Mouse (Mus musculus): Measurements from ENCODE around the gene Dync1i1. TPM values are rescaled to one million over a fixed set of nuclear protein-coding genes. Genes with fewer than 3 reads are reported as not detected.

The Dync1i1 gene
- polyA plus RNA-seq, 1 experiment from 2014 or later = 117 TPM

DNA sequence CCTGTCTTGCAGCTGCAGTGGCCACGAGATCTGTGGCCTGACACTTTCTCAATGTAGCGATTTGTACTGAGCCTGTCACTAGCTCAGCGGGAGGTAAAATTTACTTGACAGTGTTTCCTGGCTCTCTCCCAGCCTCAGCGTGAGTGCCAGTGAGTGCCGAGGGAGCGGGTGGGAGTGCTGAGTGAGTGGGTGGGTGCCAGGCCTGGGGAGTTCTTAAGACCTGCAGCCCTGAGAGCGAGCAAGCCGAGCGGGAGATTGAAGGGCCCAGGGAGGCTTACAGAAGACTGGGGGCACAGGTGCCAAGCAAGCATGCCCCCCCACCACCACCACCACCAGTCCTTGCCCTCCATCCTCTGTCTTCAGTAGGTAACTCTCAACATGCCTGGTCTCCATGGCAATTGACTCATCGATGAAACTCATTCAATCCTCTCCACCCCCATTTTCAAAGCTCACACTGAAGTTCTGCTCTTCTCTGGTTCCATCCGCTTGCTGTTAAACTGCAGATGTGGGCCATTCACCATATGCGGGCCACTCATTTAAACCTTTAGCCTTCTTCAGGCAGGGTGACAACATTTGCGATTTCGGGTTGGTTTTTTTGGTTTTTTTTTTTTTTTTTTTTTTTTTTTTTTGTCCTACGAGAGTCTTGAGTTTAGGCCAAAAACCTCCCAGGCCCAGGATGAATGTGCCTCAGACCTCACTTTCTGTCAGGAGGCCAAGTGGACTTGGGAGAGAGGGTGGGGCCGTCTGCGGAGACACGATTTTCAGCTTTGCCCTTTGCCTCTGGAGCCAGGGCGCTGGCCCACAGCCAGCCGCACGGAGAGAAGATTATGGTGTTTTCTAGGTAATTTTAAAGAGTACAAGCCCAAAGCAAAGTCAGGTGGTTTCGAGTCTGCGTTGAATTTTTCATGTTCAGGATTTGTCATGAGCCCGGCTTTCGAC, 266.6 kb downstream of the Dync1i1 start:
- WGBS = 12% methylated on average over 25 of the region's 25 CpGs
- Histone ChIP-seq H3K9ac (replicated peaks) (0 out of 2 replicates have a peak overlapping the region, but pooled peaks have one; percentile 7), H3K9me3 (no peaks in the 10 kb centered on the region), H3K27me3 (no peaks in the 10 kb centered on the region), H3K4me2 (replicated peaks) (peak overlapping the region; percentile 45), H3K4me3 (peak overlapping the region; percentile 16; the same call in 1 of the 2 replicates), H3K27ac (replicated peaks) (peak overlapping the region; percentile 82), H3K4me1 (peaks cover 36% of the 10 kb centered on the region), H3K36me3 (no peaks in the 10 kb centered on the region)
- ATAC-seq (replicated peaks) = peak; percentile 82

DNA sequence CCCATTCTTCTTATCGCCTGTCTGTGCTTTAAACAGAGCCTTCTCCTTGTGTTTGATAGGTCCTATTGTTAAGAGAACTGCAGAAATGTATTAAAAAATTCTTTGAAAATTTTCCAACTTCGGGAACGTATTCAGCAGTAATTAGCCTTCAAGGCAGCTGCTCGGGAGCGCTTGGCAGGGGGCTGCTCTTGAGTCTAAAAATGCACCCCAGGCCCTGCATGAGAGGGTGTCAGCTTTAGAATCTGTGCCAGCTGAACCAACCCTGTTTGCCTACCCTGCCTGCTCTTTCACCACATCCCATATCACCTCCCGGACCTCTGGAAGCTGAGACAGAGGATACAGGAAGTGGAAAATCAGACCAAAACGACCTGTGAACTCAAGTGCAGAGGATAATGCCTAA, 267.6 kb downstream of the Dync1i1 start:
- no peaks in the 10 kb centered on the region for H3K27me3 ChIP-seq
- H3K9me3 ChIP-seq = no peaks in the 10 kb centered on the region
- H3K36me3 ChIP-seq = no peaks in the 10 kb centered on the region
- H3K9ac ChIP-seq (replicated peaks) = no peak overlapping the region
- peak; percentile 76 for ATAC-seq (replicated peaks)
- H3K4me2 ChIP-seq (replicated peaks) = peak overlapping the region; percentile 45
- H3K27ac ChIP-seq (replicated peaks) = peak overlapping the region; percentile 82
- H3K4me3 ChIP-seq = no peak overlapping the region
- WGBS = 6% methylated on average over 7 of the region's 7 CpGs
- peaks cover 42% of the 10 kb centered on the region for H3K4me1 ChIP-seq

DNA sequence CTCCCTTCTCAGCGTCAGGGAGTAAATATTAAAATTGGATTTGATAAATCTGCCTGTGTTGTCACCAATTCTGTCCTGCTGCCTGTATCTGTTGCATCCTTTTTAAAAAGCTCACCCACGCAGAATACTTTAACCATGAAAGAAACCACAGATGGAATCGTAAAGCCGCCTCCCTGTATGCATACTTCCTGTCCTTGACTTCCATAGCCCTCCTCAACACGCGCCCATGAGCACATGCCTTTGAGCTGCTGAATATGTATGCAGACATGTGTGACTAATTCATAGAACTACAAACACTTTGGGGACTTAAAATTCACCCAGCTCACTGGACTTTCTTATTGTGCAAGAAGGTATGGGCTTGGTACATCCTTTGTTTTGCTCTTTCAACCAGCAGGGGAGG, 272.1 kb downstream of the Dync1i1 start:
- H3K9me3 ChIP-seq = no peaks in the 10 kb centered on the region; the same call in 1 of the 2 replicates
- no peak overlapping the region for H3K4me3 ChIP-seq
- H3K4me1 ChIP-seq = peaks cover 31% of the 10 kb centered on the region
- ATAC-seq (replicated peaks) = no peak
- H3K4me2 ChIP-seq (replicated peaks) = no peak overlapping the region
- no peaks in the 10 kb centered on the region for H3K36me3 ChIP-seq
- WGBS = 49% methylated on average over 6 of the region's 6 CpGs
- no peak overlapping the region for H3K27ac ChIP-seq (replicated peaks)
- no peak overlapping the region for H3K9ac ChIP-seq (replicated peaks)
- H3K27me3 ChIP-seq = no peaks in the 10 kb centered on the region

DNA sequence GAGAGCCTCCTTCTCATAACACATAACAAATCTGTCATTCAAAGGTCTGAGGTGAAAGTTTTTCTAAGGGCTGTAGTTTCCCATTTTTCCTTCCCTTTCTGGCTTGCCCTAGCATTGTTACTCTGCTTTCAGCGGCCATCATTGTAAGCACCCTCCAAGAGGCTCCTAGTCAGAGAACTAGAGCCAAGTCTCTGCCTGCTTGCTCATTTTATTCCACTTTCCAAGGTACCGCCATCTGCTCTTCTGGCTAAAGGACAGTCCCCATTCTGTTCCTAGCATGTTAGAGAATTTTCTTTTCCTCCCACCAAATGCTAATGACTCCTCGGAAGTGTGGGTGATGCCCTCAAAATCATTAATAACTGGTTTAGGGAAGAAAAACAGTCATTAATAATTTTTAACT, 276.6 kb downstream of the Dync1i1 start:
- Histone ChIP-seq H3K36me3 (no peaks in the 10 kb centered on the region), H3K27me3 (no peaks in the 10 kb centered on the region), H3K4me2 (replicated peaks) (no peak overlapping the region), H3K9me3 (no peaks in the 10 kb centered on the region; the same call in 1 of the 2 replicates), H3K9ac (replicated peaks) (no peak overlapping the region), H3K4me1 (peaks cover 37% of the 10 kb centered on the region), H3K27ac (replicated peaks) (no peak overlapping the region), H3K4me3 (no peak overlapping the region)
- 51% methylated on average over 3 of the region's 3 CpGs for WGBS
- ATAC-seq (replicated peaks) = no peak

DNA sequence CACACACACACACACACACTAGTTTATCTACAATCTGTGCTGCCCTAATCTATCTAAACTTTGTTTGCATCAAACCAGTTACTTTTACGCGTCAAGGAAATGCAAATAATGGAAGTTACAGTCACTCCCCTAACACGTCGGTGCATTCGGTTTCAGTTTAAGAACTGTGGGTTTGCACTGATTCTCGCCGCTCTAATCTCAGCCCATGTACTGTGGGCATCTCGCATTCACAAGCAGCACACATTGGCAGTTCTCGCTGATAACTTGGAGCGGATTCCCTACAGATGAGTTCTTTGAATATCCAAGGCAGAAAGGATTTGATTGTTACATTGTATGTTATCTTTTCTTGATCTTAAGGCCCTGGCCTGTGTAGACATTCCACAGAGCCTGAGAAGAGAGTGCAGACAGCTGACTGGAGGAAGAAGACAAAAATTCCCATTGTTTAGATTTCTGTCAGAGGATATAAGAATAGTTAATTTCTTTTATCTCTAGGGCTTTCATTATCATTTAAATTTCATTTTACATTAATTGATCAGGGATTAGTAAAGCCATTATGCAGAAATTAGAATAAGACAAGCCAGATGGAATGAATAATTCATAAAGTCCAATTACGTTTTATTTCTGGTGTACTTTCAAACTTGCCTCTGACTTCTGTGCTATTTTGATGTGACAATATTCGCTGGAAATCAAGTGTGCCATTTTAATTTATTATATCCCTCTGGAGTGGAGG, 279.5 kb downstream of the Dync1i1 start:
- peak; percentile 27; the same call in 1 of the 2 replicates for ATAC-seq (replicated peaks)
- no peak overlapping the region for H3K9ac ChIP-seq (replicated peaks)
- no peaks in the 10 kb centered on the region for H3K27me3 ChIP-seq
- H3K36me3 ChIP-seq = no peaks in the 10 kb centered on the region
- WGBS = 26% methylated on average over 12 of the region's 12 CpGs
- no peak overlapping the region for H3K4me3 ChIP-seq
- peak overlapping the region; percentile 71 for H3K27ac ChIP-seq (replicated peaks)
- no peaks in the 10 kb centered on the region; the same call in 1 of the 2 replicates for H3K9me3 ChIP-seq
- H3K4me2 ChIP-seq (replicated peaks) = peak overlapping the region; percentile 92; the same call in 1 of the 2 replicates
- H3K4me1 ChIP-seq = peaks cover 31% of the 10 kb centered on the region

DNA sequence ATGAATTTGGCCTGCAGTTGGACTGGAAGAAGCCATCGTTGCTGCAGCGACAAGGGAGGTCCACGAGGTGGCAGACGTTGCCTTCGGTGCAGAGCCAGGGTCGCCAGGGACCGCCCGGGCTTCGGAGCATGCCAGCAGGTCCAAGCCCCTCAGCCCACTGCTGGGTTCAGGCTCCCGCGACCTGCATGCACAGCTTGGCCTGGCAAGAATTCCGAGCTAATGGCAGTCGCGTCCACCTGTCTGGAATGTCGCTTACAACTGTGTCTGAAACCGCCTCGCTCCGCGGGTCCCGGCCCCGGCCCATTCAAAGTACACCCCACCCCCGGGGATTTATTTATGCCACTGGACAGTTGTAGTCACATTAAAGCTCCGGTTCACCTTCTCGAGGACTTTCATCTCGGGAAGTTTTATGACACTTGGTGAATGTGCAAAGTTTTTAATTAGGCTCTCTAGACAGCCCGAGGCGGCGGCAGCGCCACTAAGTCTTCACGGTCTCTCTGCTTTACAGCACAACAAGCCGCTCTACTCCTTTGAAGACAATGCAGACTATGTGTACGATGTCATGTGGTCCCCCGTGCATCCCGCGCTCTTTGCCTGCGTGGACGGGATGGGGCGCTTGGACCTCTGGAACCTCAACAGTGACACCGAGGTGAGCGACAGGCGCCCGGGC, 280.5 kb downstream of the Dync1i1 start:
- H3K27ac ChIP-seq (replicated peaks) = peak overlapping the region; percentile 71
- H3K9me3 ChIP-seq = no peaks in the 10 kb centered on the region
- no peaks in the 10 kb centered on the region for H3K36me3 ChIP-seq
- ATAC-seq (replicated peaks) = peak; percentile 95
- H3K27me3 ChIP-seq = no peaks in the 10 kb centered on the region
- H3K9ac ChIP-seq (replicated peaks) = peak overlapping the region; percentile 52
- H3K4me1 ChIP-seq = peaks cover 31% of the 10 kb centered on the region
- 1% methylated on average over 42 of the region's 42 CpGs for WGBS
- peak overlapping the region; percentile 92 for H3K4me2 ChIP-seq (replicated peaks)
- peak overlapping the region; percentile 53 for H3K4me3 ChIP-seq

DNA sequence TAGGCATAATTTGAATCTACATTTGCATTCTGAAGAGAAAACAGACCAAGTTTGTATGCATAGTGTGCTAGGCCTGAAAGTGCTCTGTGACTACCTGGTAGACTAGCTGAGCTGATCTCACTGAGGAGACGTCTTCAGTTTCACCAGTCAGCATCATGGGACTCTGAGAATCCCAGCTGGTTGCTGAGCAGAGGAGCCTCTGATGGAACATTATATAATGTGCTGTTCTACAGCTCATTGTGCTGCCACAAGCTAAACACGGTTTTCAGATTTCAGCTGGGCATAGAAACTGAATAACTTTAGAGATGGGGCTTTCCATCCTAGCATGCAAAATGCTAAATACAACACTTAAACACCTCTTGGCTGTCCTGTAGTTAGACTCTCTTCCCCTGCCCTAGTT, 285.9 kb downstream of the Dync1i1 start:
- WGBS = 85% methylated on average over 2 of the region's 2 CpGs
- Histone ChIP-seq H3K36me3 (no peaks in the 10 kb centered on the region), H3K9me3 (no peaks in the 10 kb centered on the region), H3K4me1 (peaks cover 2% of the 10 kb centered on the region; the same call in 1 of the 2 replicates), H3K9ac (replicated peaks) (no peak overlapping the region), H3K4me2 (replicated peaks) (no peak overlapping the region), H3K27ac (replicated peaks) (no peak overlapping the region), H3K27me3 (no peaks in the 10 kb centered on the region), H3K4me3 (no peak overlapping the region)
- no peak for ATAC-seq (replicated peaks)

DNA sequence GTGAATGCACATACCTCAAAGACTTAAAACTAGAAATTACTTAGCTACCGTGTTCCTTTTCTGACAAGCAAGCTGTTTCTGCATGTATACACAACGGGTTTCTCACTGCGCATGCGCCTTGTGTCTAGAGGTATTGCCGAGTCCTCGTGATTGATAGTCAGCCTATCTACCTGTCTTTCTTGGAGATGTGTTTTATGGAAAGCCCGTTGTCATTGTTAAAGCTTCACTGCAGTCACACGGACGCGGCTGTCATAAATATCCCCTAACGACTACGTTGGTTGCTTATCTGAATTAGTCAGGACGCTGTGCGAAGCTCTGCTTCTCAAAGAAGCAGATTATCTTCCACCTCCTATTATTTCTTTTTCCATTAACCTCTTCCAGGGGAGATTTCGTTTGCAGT, 290.2 kb downstream of the Dync1i1 start:
- H3K4me1 ChIP-seq = no peaks in the 10 kb centered on the region
- H3K27me3 ChIP-seq = no peaks in the 10 kb centered on the region
- H3K4me2 ChIP-seq (replicated peaks) = 0 out of 2 replicates have a peak overlapping the region, but pooled peaks have one; percentile 0
- H3K36me3 ChIP-seq = no peaks in the 10 kb centered on the region
- no peak overlapping the region for H3K9ac ChIP-seq (replicated peaks)
- H3K4me3 ChIP-seq = no peak overlapping the region
- H3K9me3 ChIP-seq = no peaks in the 10 kb centered on the region
- no peak overlapping the region for H3K27ac ChIP-seq (replicated peaks)
- ATAC-seq (replicated peaks) = no peak; the same call in 1 of the 2 replicates
- WGBS = 48% methylated on average over 15 of the region's 15 CpGs

DNA sequence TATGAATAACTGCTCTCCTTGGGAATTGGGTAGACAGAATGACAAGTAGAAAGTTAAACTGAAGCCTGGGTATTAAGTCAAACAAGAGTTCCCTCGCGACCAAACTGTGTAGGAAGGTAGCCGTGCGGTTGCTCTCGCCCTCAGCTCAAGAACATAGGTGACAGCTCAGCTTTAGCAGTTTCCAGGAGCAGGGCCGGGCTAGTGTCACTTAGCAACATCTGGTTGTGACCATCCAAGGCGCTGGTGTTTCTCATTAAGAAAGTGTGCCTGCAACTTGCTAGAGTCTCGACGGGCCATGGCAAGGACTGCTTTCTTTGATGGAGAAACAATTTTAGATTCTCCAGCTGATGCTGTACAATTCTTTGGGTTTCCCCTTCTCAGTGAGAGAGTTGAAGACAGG, 291.5 kb downstream of the Dync1i1 start:
- no peak overlapping the region for H3K27ac ChIP-seq (replicated peaks)
- no peaks in the 10 kb centered on the region for H3K27me3 ChIP-seq
- H3K4me2 ChIP-seq (replicated peaks) = no peak overlapping the region
- no peak for ATAC-seq (replicated peaks)
- H3K4me3 ChIP-seq = no peak overlapping the region
- no peaks in the 10 kb centered on the region for H3K9me3 ChIP-seq
- 53% methylated on average over 9 of the region's 9 CpGs for WGBS
- H3K9ac ChIP-seq (replicated peaks) = no peak overlapping the region
- H3K4me1 ChIP-seq = no peaks in the 10 kb centered on the region
- H3K36me3 ChIP-seq = no peaks in the 10 kb centered on the region

DNA sequence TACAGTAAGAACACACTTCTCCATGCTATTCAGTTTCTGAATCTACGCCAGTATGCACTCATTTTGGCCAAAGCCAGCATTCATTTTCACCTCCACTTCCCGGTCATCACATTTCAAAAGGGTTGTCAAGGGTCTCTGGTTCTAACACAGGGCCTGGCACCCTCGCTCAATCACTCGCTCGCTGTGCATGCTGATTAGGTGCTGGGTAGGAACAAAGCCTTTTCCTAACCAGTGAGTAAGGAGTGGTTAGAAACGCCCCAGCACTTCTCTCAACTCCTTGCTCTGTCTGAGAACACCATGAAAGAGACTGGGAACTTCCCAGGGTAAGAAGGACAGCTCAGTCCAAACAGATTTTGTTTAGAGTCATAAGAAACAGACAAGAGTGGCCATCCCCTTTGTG, 298.5 kb downstream of the Dync1i1 start:
- Histone ChIP-seq H3K4me2 (replicated peaks) (no peak overlapping the region), H3K27ac (replicated peaks) (no peak overlapping the region), H3K9ac (replicated peaks) (no peak overlapping the region), H3K4me1 (peaks cover 7% of the 10 kb centered on the region; the same call in 1 of the 2 replicates), H3K4me3 (no peak overlapping the region), H3K27me3 (no peaks in the 10 kb centered on the region), H3K36me3 (no peaks in the 10 kb centered on the region), H3K9me3 (no peaks in the 10 kb centered on the region)
- peak; percentile 70 for ATAC-seq (replicated peaks)
- WGBS = 17% methylated on average over 6 of the region's 6 CpGs

DNA sequence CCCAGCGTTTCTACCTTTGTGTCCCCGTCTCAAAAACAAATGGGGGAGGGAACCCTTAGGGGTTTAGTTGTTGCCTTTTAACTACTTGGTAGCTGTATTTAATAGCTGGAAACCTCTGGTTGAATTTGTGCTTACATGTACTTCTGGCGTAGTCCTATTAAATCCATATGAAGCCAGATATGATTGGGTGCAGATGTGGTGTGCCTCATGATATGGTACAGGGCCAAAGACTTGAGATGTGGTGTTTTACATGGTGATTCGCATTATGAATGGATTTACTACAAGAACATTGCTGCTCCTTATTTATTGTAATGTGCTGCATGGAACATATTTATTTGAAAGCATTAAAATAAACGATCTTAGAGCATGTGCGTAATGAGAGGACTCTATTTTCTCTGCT, 302.2 kb downstream of the Dync1i1 start:
- 95% methylated on average over 6 of the region's 6 CpGs for WGBS
- H3K4me3 ChIP-seq = no peak overlapping the region
- no peaks in the 10 kb centered on the region for H3K9me3 ChIP-seq
- no peak overlapping the region for H3K9ac ChIP-seq (replicated peaks)
- no peak overlapping the region for H3K4me2 ChIP-seq (replicated peaks)
- H3K27me3 ChIP-seq = no peaks in the 10 kb centered on the region
- no peak overlapping the region for H3K27ac ChIP-seq (replicated peaks)
- no peak for ATAC-seq (replicated peaks)
- H3K4me1 ChIP-seq = peaks cover 7% of the 10 kb centered on the region; the same call in 1 of the 2 replicates
- no peaks in the 10 kb centered on the region for H3K36me3 ChIP-seq
